Mouse (Mus musculus) gastrocnemius, postnatal 4 days (tissue): ENCODE measurements at regions not wholly inside any gene's neighbourhood (a gene's known extent, or its start where the extent isn't known, plus 50 kb on each side); places are given as distances from the start of the nearest gene placed in this dataset.
A peak's percentile ranks its signal among the peaks of the same experiment; 100 is the strongest.

ENCODE experiments used
- DNase-seq, 2 experiments: peaks; one replicate each; pipeline ENCODE4 v3.0.0; 2021 to 2022; ENCODE audit warnings: low spot score in 2 of 2, mixed read lengths in 2 of 2

GRCm38 (mm10) chr9:96419151-96419550 lies 54.9 kb upstream of the Atp1b3 start:
- no peak for DNase-seq

GRCm38 (mm10) chr9:96415873-96416570 lies 51.8 kb upstream of the Atp1b3 start:
- DNase-seq: peak in 1 of 2 experiments; percentile 31
